Mouse (Mus musculus) T-helper 2 cell (primary cell): ENCODE measurements around the gene Isg15.

Source experiments
- in situ Hi-C: fragments of 300-600 bp; cut with MboI, MseI; formaldehyde crosslinking; loops from one replicate; pipeline ENCODE4 v1.15.1; 2025; ENCODE audit warnings: high pct_unique_total_duplicates

Isg15 gene

GRCm38 (mm10) chr4:156200623-156201475, at the start of gene Isg15:
Isg15 (minus strand) TSS chr4:156200818.
- in situ Hi-C loops = no loop called here

GRCm38 (mm10) chr4:156249567-156249966, 48.9 kb upstream of the Isg15 start:
- in situ Hi-C loops = no loop called here

- in situ Hi-C loops = no loop called here
These were observed 36.2 kb upstream of the Isg15 start for GRCm38 (mm10) chr4:156236651-156237447.

GRCm38 (mm10) chr4:156235808-156236533, 35.4 kb upstream of the Isg15 start, which contains the start of gene Noc2l:
Noc2l (plus strand) TSS chr4:156236010.
- in situ Hi-C loops = no loop called here

GRCm38 (mm10) chr4:156235360-156235770, 34.7 kb upstream of the Isg15 start:
- in situ Hi-C loops = no loop called here

GRCm38 (mm10) chr4:156234701-156235213, 34.1 kb upstream of the Isg15 start, which contains the start of gene Plekhn1:
Plekhn1 (minus strand) TSS chr4:156234857.
- in situ Hi-C loops = no loop called here

- in situ Hi-C loops = no loop called here
These were observed 33.4 kb upstream of the Isg15 start for GRCm38 (mm10) chr4:156234021-156234501.

- in situ Hi-C loops = loop anchor here (5.0 to 10.0 kb wide), 3 partner anchors 64 to 324 kb away; no protein-coding TSS in a partner anchor
These were observed 27.9 kb upstream of the Isg15 start for GRCm38 (mm10) chr4:156228393-156229024.

GRCm38 (mm10) chr4:156227752-156228392, 27.3 kb upstream of the Isg15 start:
- in situ Hi-C loops = loop anchor here (5.0 to 10.0 kb wide), 3 partner anchors 63 to 323 kb away; no protein-coding TSS in a partner anchor

- in situ Hi-C loops = loop anchor here (10.0 kb wide), 2 partner anchors 59 to 319 kb away; no protein-coding TSS in a partner anchor
These were observed 23.7 kb upstream of the Isg15 start for GRCm38 (mm10) chr4:156224276-156224675.

- in situ Hi-C loops = loop anchor here (10.0 kb wide), 2 partner anchors 55 to 315 kb away; no protein-coding TSS in a partner anchor
These were observed 19.3 kb upstream of the Isg15 start for GRCm38 (mm10) chr4:156219936-156220335.

- in situ Hi-C loops = no loop called here
These were observed 17.2 kb upstream of the Isg15 start for GRCm38 (mm10) chr4:156217838-156218237.

- in situ Hi-C loops = no loop called here
These were observed 16.5 kb upstream of the Isg15 start for GRCm38 (mm10) chr4:156217022-156217669.

- in situ Hi-C loops = no loop called here
These were observed 15.6 kb upstream of the Isg15 start for GRCm38 (mm10) chr4:156216196-156216595.

GRCm38 (mm10) chr4:156215649-156216048, 15.0 kb upstream of the Isg15 start, which contains the start of gene Perm1:
Perm1 (plus strand) TSS chr4:156215868.
- in situ Hi-C loops = no loop called here

- in situ Hi-C loops = no loop called here
These were observed 12.5 kb upstream of the Isg15 start for GRCm38 (mm10) chr4:156213134-156213533.

GRCm38 (mm10) chr4:156209963-156210635, 9.5 kb upstream of the Isg15 start:
- in situ Hi-C loops = no loop called here

- in situ Hi-C loops = no loop called here
These were observed 8.3 kb upstream of the Isg15 start for GRCm38 (mm10) chr4:156208872-156209271.
